Mouse (Mus musculus): Measurements from ENCODE around the gene Cdrt4.

GRCm38 (mm10) chr11:63029148-63029714 is 78.2 kb downstream of the Cdrt4 start:
- TF ChIP-seq CTCF (IDR thresholded peaks at IDR 0.05; ENCODE audit: control insufficient read depth, insufficient read depth, insufficient read length) (no peak), MYOD1 (IDR thresholded peaks at IDR 0.05; ENCODE audit: control insufficient read depth, insufficient read length, low read depth) (no peak), CEBPB (IDR thresholded peaks at IDR 0.05; ENCODE audit: low read depth) (no peak), MYOG (IDR thresholded peaks at IDR 0.05; ENCODE audit: control insufficient read depth, extremely low read depth, insufficient read length) (no peak), USF1 (IDR thresholded peaks at IDR 0.05; ENCODE audit: low read depth) (no peak), MAX (IDR thresholded peaks at IDR 0.05) (no peak), FOSL1 (IDR thresholded peaks at IDR 0.05; ENCODE audit: insufficient read depth, low read length, poor library complexity, severe bottlenecking) (no peak)

Measured in C2C12 (cell line).